Mouse (Mus musculus): Measurements from ENCODE around the gene Ifnl3. TPM values are rescaled to one million over a fixed set of nuclear protein-coding genes. Genes with fewer than 3 reads are reported as not detected.
"Not testable (repeated sequence)": the region's sequence is repeated elsewhere in the genome, so short reads cannot be mapped to it uniquely, and the experiment has no call there.

Gene Ifnl3
- total RNA-seq (2017), result not detected in 2 replicates

- ATAC-seq (ENCODE audit: extremely low read depth, insufficient number of reproducible peaks, low FRiP score, poor library complexity, severe bottlenecking), result not testable (repeated sequence)
These were observed at the start of gene Ifnl3 for GRCm38 (mm10) chr7:28522536-28522935. Gene Ifnl3 (plus strand): TSS chr7:28522836.

- ATAC-seq (ENCODE audit: extremely low read depth, insufficient number of reproducible peaks, low FRiP score, poor library complexity, severe bottlenecking), result no peak
These were observed 46.4 kb upstream of the Ifnl3 start for GRCm38 (mm10) chr7:28476191-28476590.

- ATAC-seq (ENCODE audit: extremely low read depth, insufficient number of reproducible peaks, low FRiP score, poor library complexity, severe bottlenecking), result peak; percentile 6; the same call in 1 of the 2 replicates
These were observed 45.3 kb upstream of the Ifnl3 start for GRCm38 (mm10) chr7:28477363-28477762.

GRCm38 (mm10) chr7:28478854-28479253 is 43.8 kb upstream of the Ifnl3 start:
- ATAC-seq (ENCODE audit: extremely low read depth, insufficient number of reproducible peaks, low FRiP score, poor library complexity, severe bottlenecking), result no peak

GRCm38 (mm10) chr7:28482854-28483253 is 39.8 kb upstream of the Ifnl3 start:
- ATAC-seq (ENCODE audit: extremely low read depth, insufficient number of reproducible peaks, low FRiP score, poor library complexity, severe bottlenecking), result no peak

GRCm38 (mm10) chr7:28484192-28484591 is 38.4 kb upstream of the Ifnl3 start:
- ATAC-seq (ENCODE audit: extremely low read depth, insufficient number of reproducible peaks, low FRiP score, poor library complexity, severe bottlenecking), result no peak

- ATAC-seq (ENCODE audit: extremely low read depth, insufficient number of reproducible peaks, low FRiP score, poor library complexity, severe bottlenecking), result no peak
These were observed 34.6 kb upstream of the Ifnl3 start for GRCm38 (mm10) chr7:28488030-28488491.

- ATAC-seq (ENCODE audit: extremely low read depth, insufficient number of reproducible peaks, low FRiP score, poor library complexity, severe bottlenecking), result peak; percentile 63; the same call in 1 of the 2 replicates
These were observed 32.2 kb upstream of the Ifnl3 start for GRCm38 (mm10) chr7:28490410-28490809.

GRCm38 (mm10) chr7:28490903-28491302 is 31.7 kb upstream of the Ifnl3 start:
- ATAC-seq (ENCODE audit: extremely low read depth, insufficient number of reproducible peaks, low FRiP score, poor library complexity, severe bottlenecking), result no peak

- ATAC-seq (ENCODE audit: extremely low read depth, insufficient number of reproducible peaks, low FRiP score, poor library complexity, severe bottlenecking), result no peak
These were observed 30.3 kb upstream of the Ifnl3 start for GRCm38 (mm10) chr7:28492310-28492709.

- ATAC-seq (ENCODE audit: extremely low read depth, insufficient number of reproducible peaks, low FRiP score, poor library complexity, severe bottlenecking), result no peak
These were observed 27.2 kb upstream of the Ifnl3 start for GRCm38 (mm10) chr7:28495426-28495825.

GRCm38 (mm10) chr7:28505585-28505984 is 17.1 kb upstream of the Ifnl3 start:
- no peak for ATAC-seq (ENCODE audit: extremely low read depth, insufficient number of reproducible peaks, low FRiP score, poor library complexity, severe bottlenecking)

- not testable (repeated sequence) for ATAC-seq (ENCODE audit: extremely low read depth, insufficient number of reproducible peaks, low FRiP score, poor library complexity, severe bottlenecking)
These were observed 13.5 kb upstream of the Ifnl3 start for GRCm38 (mm10) chr7:28509121-28509520.

- 0 out of 2 replicates have a peak, but pooled peaks have one; percentile 10 for ATAC-seq (ENCODE audit: extremely low read depth, insufficient number of reproducible peaks, low FRiP score, poor library complexity, severe bottlenecking)
These were observed 12.1 kb upstream of the Ifnl3 start, which contains the start of gene Ifnl2 for GRCm38 (mm10) chr7:28510405-28510974. Gene Ifnl2 (minus strand): TSS chr7:28510455.

- no peak for ATAC-seq (ENCODE audit: extremely low read depth, insufficient number of reproducible peaks, low FRiP score, poor library complexity, severe bottlenecking)
These were observed 11.2 kb upstream of the Ifnl3 start for GRCm38 (mm10) chr7:28511441-28511840.

GRCm38 (mm10) chr7:28527922-28528719 is 5.5 kb downstream of the Ifnl3 start:
- ATAC-seq (ENCODE audit: extremely low read depth, insufficient number of reproducible peaks, low FRiP score, poor library complexity, severe bottlenecking), result peak; percentile 88

GRCm38 (mm10) chr7:28532005-28532404 is 9.4 kb downstream of the Ifnl3 start:
- no peak for ATAC-seq (ENCODE audit: extremely low read depth, insufficient number of reproducible peaks, low FRiP score, poor library complexity, severe bottlenecking)

- not testable (repeated sequence) for ATAC-seq (ENCODE audit: extremely low read depth, insufficient number of reproducible peaks, low FRiP score, poor library complexity, severe bottlenecking)
These were observed 16.2 kb downstream of the Ifnl3 start for GRCm38 (mm10) chr7:28538886-28539285.

- no peak for ATAC-seq (ENCODE audit: extremely low read depth, insufficient number of reproducible peaks, low FRiP score, poor library complexity, severe bottlenecking)
These were observed 17.9 kb downstream of the Ifnl3 start, which contains the start of gene Sycn for GRCm38 (mm10) chr7:28540526-28540925. Gene Sycn (plus strand): TSS chr7:28540885.

- ATAC-seq (ENCODE audit: extremely low read depth, insufficient number of reproducible peaks, low FRiP score, poor library complexity, severe bottlenecking), result no peak
These were observed 21.5 kb downstream of the Ifnl3 start for GRCm38 (mm10) chr7:28544051-28544601.
